Mouse (Mus musculus): ENCODE data around the gene 4930470P17Rik. TPM values are rescaled to one million over a fixed set of nuclear protein-coding genes. Genes with fewer than 3 reads are reported as not detected.

Gene 4930470P17Rik
- total RNA-seq, 4 experiments from 2014 or later: not detected

Other genes starting within 250 kb of the 4930470P17Rik start
- under 1 TPM in 3 of 4 experiments, not detected in 1; 0.11 to 0.22 (median 0.19) TPM for gene Bcas1, start 174.2 kb downstream of the 4930470P17Rik start, total RNA-seq (2022)
- 10 to 100 TPM in 2 of 4 experiments, 1 to 10 TPM in 2; 9.4 to 12.6 (median 10.9) TPM for gene Pfdn4, start 105.6 kb downstream of the 4930470P17Rik start, total RNA-seq (2022)
- gene Cyp24a1, start 104.9 kb downstream of the 4930470P17Rik start, total RNA-seq (2022): not detected
- gene Dok5, start 129.8 kb upstream of the 4930470P17Rik start, total RNA-seq (2022): under 1 TPM; 0.24 to 0.35 (median 0.30) TPM

All from heart, adult 8-10 months (tissue).